Mouse (Mus musculus) megakaryocyte, embryonic 14.5 days (primary cell): ENCODE measurements at regions not wholly inside any gene's neighbourhood (a gene's known extent, or its start where the extent isn't known, plus 50 kb on each side); places are given as distances from the start of the nearest gene placed in this dataset.

ENCODE experiments used
- H3K27me3 ChIP-seq: replicated peaks from 2 replicates; pipeline ENCODE3; 2012; ENCODE audit warnings: inconsistent platforms
- H3K36me3 ChIP-seq: replicated peaks from 2 replicates; pipeline ENCODE3; 2012; ENCODE audit warnings: low read length, inconsistent platforms, mixed read lengths
- H3K4me1 ChIP-seq: 2 replicates; pipeline ENCODE4 v1.6.1; 2012; ENCODE audit warnings: inconsistent platforms
- H3K4me3 ChIP-seq: replicated peaks from 2 replicates; pipeline ENCODE3; 2012; ENCODE audit warnings: moderate library complexity, mild to moderate bottlenecking, inconsistent platforms
- H3K9me3 ChIP-seq: 2 replicates; pipeline ENCODE4 v1.6.1; 2012; ENCODE audit warnings: inconsistent platforms
- FLI1 ChIP-seq: IDR thresholded peaks from 2 replicates; pipeline ENCODE4 v1.6.1; 2012; ENCODE audit warnings: low read length, inconsistent platforms, mixed read lengths
- GATA1 ChIP-seq: IDR thresholded peaks from 3 replicates; pipeline ENCODE4 v1.6.1; 2012; ENCODE audit warnings: mixed read lengths, low read length, inconsistent platforms, borderline replicate concordance

GRCm38 (mm10) chr10:21218431-21218830 is 57.6 kb upstream of the Myb start:
- 0 out of 2 replicates have a peak, but pooled peaks cover 7% of the 10 kb centered on the region for H3K9me3 ChIP-seq
- no peaks in the 10 kb centered on the region for H3K36me3 ChIP-seq
- TF ChIP-seq GATA1: no peak
- no peak for TF ChIP-seq FLI1
- peaks cover 26% of the 10 kb centered on the region for H3K4me1 ChIP-seq
- H3K27me3 ChIP-seq: no peaks in the 10 kb centered on the region
- H3K4me3 ChIP-seq: no peak overlapping the region

GRCm38 (mm10) chr10:21220795-21221194 is 60.0 kb upstream of the Myb start:
- no peak for TF ChIP-seq FLI1
- TF ChIP-seq GATA1: no peak
- peak overlapping the region; percentile 50 for H3K4me3 ChIP-seq
- no peaks in the 10 kb centered on the region for H3K27me3 ChIP-seq
- H3K36me3 ChIP-seq: peaks cover 7% of the 10 kb centered on the region
- H3K9me3 ChIP-seq: peaks cover 10% of the 10 kb centered on the region
- H3K4me1 ChIP-seq: peaks cover 27% of the 10 kb centered on the region

- Histone ChIP-seq H3K9me3 (peaks cover 10% of the 10 kb centered on the region), H3K4me3 (peak overlapping the region; percentile 2), H3K36me3 (peaks cover 7% of the 10 kb centered on the region), H3K27me3 (no peaks in the 10 kb centered on the region), H3K4me1 (peaks cover 32% of the 10 kb centered on the region)
- no peak for TF ChIP-seq FLI1
- TF ChIP-seq GATA1: no peak
Measured at GRCm38 (mm10) chr10:21221290-21221926, 60.6 kb upstream of the Myb start.

GRCm38 (mm10) chr10:21222104-21223034 is 61.6 kb upstream of the Myb start:
- Histone ChIP-seq H3K4me1 (peaks cover 40% of the 10 kb centered on the region), H3K36me3 (peaks cover 7% of the 10 kb centered on the region), H3K27me3 (no peaks in the 10 kb centered on the region), H3K4me3 (no peak overlapping the region), H3K9me3 (peaks cover 4% of the 10 kb centered on the region)
- TF ChIP-seq FLI1: no peak
- TF ChIP-seq GATA1: no peak

GRCm38 (mm10) chr10:21223104-21223910 is 62.5 kb upstream of the Myb start:
- Histone ChIP-seq H3K9me3 (peaks cover 4% of the 10 kb centered on the region), H3K36me3 (peaks cover 7% of the 10 kb centered on the region), H3K4me3 (no peak overlapping the region), H3K4me1 (peaks cover 46% of the 10 kb centered on the region), H3K27me3 (no peaks in the 10 kb centered on the region)
- TF ChIP-seq FLI1: no peak
- TF ChIP-seq GATA1: no peak

GRCm38 (mm10) chr10:21224229-21224628 is 63.4 kb upstream of the Myb start:
- H3K9me3 ChIP-seq: peaks cover 4% of the 10 kb centered on the region
- TF ChIP-seq GATA1 (no peak), FLI1 (no peak)
- H3K36me3 ChIP-seq: peaks cover 7% of the 10 kb centered on the region
- peaks cover 44% of the 10 kb centered on the region for H3K4me1 ChIP-seq
- no peak overlapping the region for H3K4me3 ChIP-seq
- H3K27me3 ChIP-seq: no peaks in the 10 kb centered on the region

GRCm38 (mm10) chr10:21226210-21226609 is 65.4 kb upstream of the Myb start:
- TF ChIP-seq GATA1 (no peak), FLI1 (no peak)
- H3K4me1 ChIP-seq: peaks cover 37% of the 10 kb centered on the region
- no peaks in the 10 kb centered on the region for H3K27me3 ChIP-seq
- peaks cover 7% of the 10 kb centered on the region for H3K36me3 ChIP-seq
- peaks cover 4% of the 10 kb centered on the region for H3K9me3 ChIP-seq
- no peak overlapping the region for H3K4me3 ChIP-seq

GRCm38 (mm10) chr10:21227764-21228163 is 67.0 kb upstream of the Myb start:
- Histone ChIP-seq H3K9me3 (peaks cover 4% of the 10 kb centered on the region), H3K4me1 (peaks cover 26% of the 10 kb centered on the region), H3K36me3 (peaks cover 7% of the 10 kb centered on the region), H3K27me3 (no peaks in the 10 kb centered on the region), H3K4me3 (no peak overlapping the region)
- TF ChIP-seq FLI1 (no peak), GATA1 (no peak)

GRCm38 (mm10) chr10:21228557-21228956 is 67.2 kb upstream of the Hbs1l start:
- H3K4me3 ChIP-seq: peak overlapping the region; percentile 81
- peaks cover 4% of the 10 kb centered on the region for H3K9me3 ChIP-seq
- peaks cover 7% of the 10 kb centered on the region for H3K36me3 ChIP-seq
- no peaks in the 10 kb centered on the region for H3K27me3 ChIP-seq
- TF ChIP-seq FLI1 (no peak), GATA1 (no peak)
- peaks cover 26% of the 10 kb centered on the region for H3K4me1 ChIP-seq
